Mouse (Mus musculus) heart, embryonic 10.5 days (tissue): ENCODE measurements at regions not wholly inside any gene's neighbourhood (a gene's known extent, or its start where the extent isn't known, plus 50 kb on each side); places are given as distances from the start of the nearest gene placed in this dataset.

Source experiments
- DNase-seq: peaks from one replicate; pipeline ENCODE4 v3.0.0-alpha.2; 2017; ENCODE audit warnings: low spot score
- H3K27ac ChIP-seq: fragments of 300-500 bp; sonication (generic); 2 replicates; pipeline ENCODE4 v1.5.1; 2016; ENCODE audit warnings: mild to moderate bottlenecking
- H3K27me3 ChIP-seq: fragments of 300-500 bp; sonication (generic); 2 replicates; pipeline ENCODE4 v1.6.1; 2016; ENCODE audit warnings: mild to moderate bottlenecking; ENCODE audit not compliant: poor library complexity, insufficient read depth, severe bottlenecking
- H3K36me3 ChIP-seq: fragments of 300-500 bp; sonication (generic); 2 replicates; pipeline ENCODE4 v1.6.1; 2016; ENCODE audit warnings: mild to moderate bottlenecking, moderate library complexity
- H3K4me1 ChIP-seq: fragments of 300-500 bp; sonication (generic); 2 replicates; pipeline ENCODE4 v1.6.1; 2016; ENCODE audit warnings: mild to moderate bottlenecking
- H3K4me3 ChIP-seq: fragments of 300-500 bp; sonication (generic); 2 replicates; pipeline ENCODE4 v1.5.1; 2016; ENCODE audit warnings: mild to moderate bottlenecking, moderate library complexity
- H3K9me3 ChIP-seq: fragments of 300-500 bp; sonication (generic); 2 replicates; pipeline ENCODE4 v1.6.1; 2016; ENCODE audit warnings: mild to moderate bottlenecking, moderate library complexity
- WGBS: fragments of 180-500 bp; shearing (Covaris S2); methylation state at CpG from one replicate; pipeline ENCODE4 v1.1.7; 2016; 5-methylcytosine and 5-hydroxymethylcytosine counted together

GRCm38 (mm10) chr7:68814823-68815666, 66.0 kb upstream of the Arrdc4 start:
- no peaks in the 10 kb centered on the region for H3K4me1 ChIP-seq
- no peaks in the 10 kb centered on the region for H3K27me3 ChIP-seq
- no peak for DNase-seq
- 84% methylated on average over 15 of the region's 15 CpGs for WGBS
- H3K27ac ChIP-seq, result no peak overlapping the region
- no peaks in the 10 kb centered on the region for H3K36me3 ChIP-seq
- H3K9me3 ChIP-seq, result no peaks in the 10 kb centered on the region
- H3K4me3 ChIP-seq, result no peak overlapping the region

GRCm38 (mm10) chr7:68809782-68810181, 60.7 kb upstream of the Arrdc4 start:
- no peaks in the 10 kb centered on the region for H3K4me1 ChIP-seq
- H3K4me3 ChIP-seq, result no peak overlapping the region
- no peaks in the 10 kb centered on the region for H3K9me3 ChIP-seq
- 73% methylated on average over 8 of the region's 8 CpGs for WGBS
- H3K27me3 ChIP-seq, result no peaks in the 10 kb centered on the region
- H3K27ac ChIP-seq, result no peak overlapping the region
- no peak for DNase-seq
- no peaks in the 10 kb centered on the region for H3K36me3 ChIP-seq
